Mouse (Mus musculus): ENCODE results near the gene Fam222a.

Fam222a gene

GRCm38 (mm10) chr5:114656305-114656704 lies 88.5 kb downstream of the Fam222a start:
- no peak for DNase-seq (ENCODE audit: low read depth, low spot score)

GRCm38 (mm10) chr5:114657426-114657825 lies 89.6 kb downstream of the Fam222a start:
- no peak for DNase-seq (ENCODE audit: low read depth, low spot score)

GRCm38 (mm10) chr5:114658255-114658654 lies 90.4 kb downstream of the Fam222a start, which contains the start of gene Trpv4:
Gene Trpv4 (minus strand): TSS chr5:114658421.
- no peak for DNase-seq (ENCODE audit: low read depth, low spot score)

- DNase-seq (ENCODE audit: low read depth, low spot score), result peak; percentile 57
Measured at GRCm38 (mm10) chr5:114661029-114661428, 93.2 kb downstream of the Fam222a start.
